Mouse (Mus musculus): ENCODE data around the gene Krtap11-1. TPM values are rescaled to one million over a fixed set of nuclear protein-coding genes. Genes with fewer than 3 reads are reported as not detected.

Krtap11-1 gene
- polyA plus RNA-seq (2015; fragmentation: Nextera tagmentation; extraction: Ambion mirVana) = not detected in 2 replicates

DNA sequence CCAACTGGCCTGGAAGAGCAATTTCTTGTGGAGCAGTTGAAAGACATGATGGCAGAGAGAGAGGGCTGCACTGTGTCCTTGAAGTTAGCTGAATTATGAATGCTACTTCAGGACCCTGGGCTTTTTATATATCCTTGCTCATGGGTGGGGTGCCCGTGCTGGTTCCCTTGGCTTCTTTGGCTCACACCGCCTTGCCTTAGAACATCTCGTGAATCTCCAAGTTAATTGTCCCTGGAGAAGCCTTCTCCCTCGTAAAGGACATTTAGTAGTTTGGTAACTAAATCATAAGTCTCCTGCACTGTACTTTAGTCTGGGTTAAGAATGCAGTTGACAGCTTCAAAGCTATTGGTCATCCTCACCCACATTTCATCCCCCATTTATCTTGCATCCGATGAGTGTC lies at the start of gene Krtap11-1:
TSS of gene Krtap11-1 (minus strand) at position 101 of the 400 bp plus-strand sequence.
- Histone ChIP-seq H3K4me2 (no peak within 1 kb of the TSS), H3K9me3 (no peaks in the 10 kb centered on the region), H3K4me1 (peaks cover 7% of the 10 kb centered on the region), H3K4me3 (no peak within 1 kb of the TSS), H3K27ac (replicated peaks) (no peak within 1 kb of the TSS), H3K9ac (no peak within 1 kb of the TSS), H3K27me3 (replicated peaks) (no peaks in the 10 kb centered on the region), H3K36me3 (no peaks in the 10 kb centered on the region)
- 77% methylated on average over 5 of the region's 5 CpGs for WGBS
- no peak for ATAC-seq (ENCODE audit: extremely low read depth, insufficient number of reproducible peaks, low FRiP score, low TSS enrichment)

GRCm38 (mm10) chr16:89618190-89618589 lies 47.2 kb upstream of the Krtap11-1 start:
- Histone ChIP-seq H3K4me1 (peaks cover 11% of the 10 kb centered on the region), H3K4me3 (no peak overlapping the region), H3K9me3 (no peaks in the 10 kb centered on the region), H3K27ac (replicated peaks) (no peak overlapping the region), H3K4me2 (no peak overlapping the region), H3K9ac (no peak overlapping the region), H3K36me3 (no peaks in the 10 kb centered on the region), H3K27me3 (replicated peaks) (no peaks in the 10 kb centered on the region)
- ATAC-seq (ENCODE audit: extremely low read depth, insufficient number of reproducible peaks, low FRiP score, low TSS enrichment) = no peak
- WGBS = 77% methylated on average over 7 of the region's 7 CpGs

- H3K4me3 ChIP-seq = no peak overlapping the region
- ATAC-seq (ENCODE audit: extremely low read depth, insufficient number of reproducible peaks, low FRiP score, low TSS enrichment) = no peak
- no peak overlapping the region for H3K27ac ChIP-seq (replicated peaks)
- H3K9me3 ChIP-seq = no peaks in the 10 kb centered on the region
- WGBS = 21% methylated on average over 3 of the region's 3 CpGs
- no peaks in the 10 kb centered on the region for H3K36me3 ChIP-seq
- no peaks in the 10 kb centered on the region for H3K27me3 ChIP-seq (replicated peaks)
- H3K4me1 ChIP-seq = peaks cover 11% of the 10 kb centered on the region
- no peak overlapping the region for H3K4me2 ChIP-seq
- H3K9ac ChIP-seq = no peak overlapping the region
Measured at GRCm38 (mm10) chr16:89617251-89617650, 46.3 kb upstream of the Krtap11-1 start.

DNA sequence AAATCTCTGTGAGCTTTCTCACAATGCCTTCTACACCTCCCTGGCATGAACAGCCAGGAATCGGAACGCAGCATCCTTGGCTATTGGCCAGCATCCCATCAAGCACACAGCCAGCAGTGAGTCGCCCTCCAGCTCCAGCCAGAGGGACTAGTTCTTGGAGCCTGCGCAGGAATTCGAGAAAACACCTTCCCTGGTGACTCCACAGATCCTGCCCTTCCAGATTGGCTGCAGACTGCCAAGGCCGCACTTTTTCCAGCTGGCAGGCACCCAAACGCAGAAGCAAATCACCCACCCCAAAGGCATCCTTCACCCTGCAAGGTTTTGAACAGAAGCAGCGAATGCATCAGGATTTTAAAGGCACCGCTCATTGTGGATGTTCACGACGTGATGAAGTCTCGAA lies 42.7 kb upstream of the Krtap11-1 start:
- Histone ChIP-seq H3K9me3 (no peaks in the 10 kb centered on the region), H3K9ac (no peak overlapping the region), H3K27me3 (replicated peaks) (no peaks in the 10 kb centered on the region), H3K4me1 (peaks cover 11% of the 10 kb centered on the region), H3K27ac (replicated peaks) (no peak overlapping the region), H3K4me2 (no peak overlapping the region), H3K4me3 (no peak overlapping the region), H3K36me3 (no peaks in the 10 kb centered on the region)
- no peak for ATAC-seq (ENCODE audit: extremely low read depth, insufficient number of reproducible peaks, low FRiP score, low TSS enrichment)
- 73% methylated on average over 12 of the region's 12 CpGs for WGBS

GRCm38 (mm10) chr16:89608791-89609185 lies 37.8 kb upstream of the Krtap11-1 start:
- Histone ChIP-seq H3K36me3 (no peaks in the 10 kb centered on the region), H3K27me3 (replicated peaks) (no peaks in the 10 kb centered on the region), H3K4me3 (no peak overlapping the region), H3K27ac (replicated peaks) (no peak overlapping the region), H3K9me3 (no peaks in the 10 kb centered on the region), H3K4me1 (no peaks in the 10 kb centered on the region; the same call in 1 of the 2 replicates), H3K4me2 (no peak overlapping the region), H3K9ac (no peak overlapping the region)
- ATAC-seq (ENCODE audit: extremely low read depth, insufficient number of reproducible peaks, low FRiP score, low TSS enrichment) = no peak
- WGBS = 70% methylated on average over 4 of the region's 4 CpGs

GRCm38 (mm10) chr16:89608161-89608790 lies 37.3 kb upstream of the Krtap11-1 start:
- Histone ChIP-seq H3K4me2 (no peak overlapping the region), H3K4me1 (no peaks in the 10 kb centered on the region), H3K27ac (replicated peaks) (no peak overlapping the region), H3K9ac (no peak overlapping the region), H3K9me3 (no peaks in the 10 kb centered on the region), H3K27me3 (replicated peaks) (no peaks in the 10 kb centered on the region), H3K36me3 (no peaks in the 10 kb centered on the region), H3K4me3 (no peak overlapping the region)
- ATAC-seq (ENCODE audit: extremely low read depth, insufficient number of reproducible peaks, low FRiP score, low TSS enrichment) = no peak
- WGBS = 86% methylated on average over 12 of the region's 12 CpGs

- Histone ChIP-seq H3K4me2 (no peak overlapping the region), H3K4me3 (no peak overlapping the region), H3K9me3 (no peaks in the 10 kb centered on the region), H3K9ac (no peak overlapping the region), H3K27me3 (replicated peaks) (no peaks in the 10 kb centered on the region), H3K36me3 (no peaks in the 10 kb centered on the region), H3K27ac (replicated peaks) (no peak overlapping the region), H3K4me1 (no peaks in the 10 kb centered on the region)
- WGBS = 78% methylated on average over 3 of the region's 3 CpGs
- ATAC-seq (ENCODE audit: extremely low read depth, insufficient number of reproducible peaks, low FRiP score, low TSS enrichment) = no peak
Measured at GRCm38 (mm10) chr16:89606951-89607350, 36.0 kb upstream of the Krtap11-1 start.

DNA sequence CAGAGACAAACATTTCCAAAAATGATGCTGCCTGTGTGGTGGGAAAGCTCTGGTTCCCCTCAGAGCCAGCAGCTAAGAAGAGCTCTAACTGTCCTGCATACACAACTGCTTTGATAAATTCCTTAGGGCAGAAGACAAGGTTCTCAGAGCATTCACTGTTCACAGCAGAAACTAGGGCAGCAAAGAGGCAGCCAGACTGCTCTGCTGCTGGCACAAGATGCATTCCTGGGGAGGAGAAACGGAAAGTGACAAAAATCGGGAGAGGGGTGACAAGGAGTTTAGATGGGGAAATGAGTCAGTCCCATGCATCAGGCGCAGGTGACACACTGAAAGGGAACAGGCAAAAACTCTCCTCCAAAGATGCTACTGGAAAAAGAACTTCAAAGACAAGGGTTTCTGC lies 16.2 kb upstream of the Krtap11-1 start:
- peaks cover 22% of the 10 kb centered on the region for H3K4me1 ChIP-seq
- H3K9me3 ChIP-seq = peaks cover 6% of the 10 kb centered on the region
- no peaks in the 10 kb centered on the region for H3K27me3 ChIP-seq (replicated peaks)
- no peak overlapping the region for H3K27ac ChIP-seq (replicated peaks)
- no peak overlapping the region for H3K4me2 ChIP-seq
- no peak overlapping the region for H3K9ac ChIP-seq
- 40% methylated on average over 3 of the region's 3 CpGs for WGBS
- no peak overlapping the region for H3K4me3 ChIP-seq
- H3K36me3 ChIP-seq = no peaks in the 10 kb centered on the region
- no peak for ATAC-seq (ENCODE audit: extremely low read depth, insufficient number of reproducible peaks, low FRiP score, low TSS enrichment)

DNA sequence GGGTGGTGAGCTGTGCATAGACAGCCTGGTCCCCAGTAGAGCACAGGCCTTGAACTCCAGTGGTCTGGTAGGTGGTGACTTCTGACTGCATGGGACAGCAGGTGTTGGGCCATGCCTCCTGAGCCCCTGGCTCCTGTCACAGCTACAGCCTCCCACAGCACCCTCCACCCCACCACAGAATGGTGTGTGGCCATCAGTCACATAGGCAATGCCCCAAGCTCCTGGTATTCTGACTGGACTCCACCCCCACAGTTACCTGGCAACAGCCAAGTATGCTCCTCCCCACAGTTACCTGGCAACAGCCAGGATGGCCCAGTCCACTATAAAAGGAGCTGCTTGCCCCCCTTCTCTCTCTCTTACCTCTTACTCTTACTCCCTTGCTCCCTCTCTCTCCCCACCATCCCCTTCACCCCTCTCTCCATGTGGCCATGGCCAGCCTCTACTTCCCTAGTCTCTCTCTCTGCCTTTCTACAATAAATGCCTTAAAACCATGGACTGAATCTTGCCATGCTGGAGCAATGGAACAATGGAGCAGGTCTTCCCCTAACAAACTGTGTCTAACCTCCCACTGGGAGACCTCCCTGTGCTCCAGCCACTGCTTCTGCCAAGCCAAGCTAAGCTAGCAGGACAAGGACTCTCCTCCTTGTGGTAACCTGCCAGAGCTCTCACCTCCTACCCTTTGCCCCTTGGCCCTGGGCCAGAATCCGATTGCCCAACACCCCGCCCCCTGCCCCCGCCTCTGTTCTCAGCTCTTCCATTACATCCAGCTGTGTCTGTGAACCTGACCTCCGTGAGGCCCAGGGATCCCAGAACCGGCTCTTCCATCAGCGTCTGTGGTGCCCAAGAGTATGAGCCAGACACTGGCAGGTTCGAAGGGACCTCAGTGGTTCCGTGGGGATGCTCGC lies 14.9 kb upstream of the Krtap11-1 start:
- H3K36me3 ChIP-seq = no peaks in the 10 kb centered on the region
- no peak overlapping the region for H3K27ac ChIP-seq (replicated peaks)
- no peak overlapping the region for H3K4me2 ChIP-seq
- H3K4me3 ChIP-seq = no peak overlapping the region
- no peak overlapping the region for H3K9ac ChIP-seq
- no peak for ATAC-seq (ENCODE audit: extremely low read depth, insufficient number of reproducible peaks, low FRiP score, low TSS enrichment)
- no peaks in the 10 kb centered on the region for H3K9me3 ChIP-seq
- 64% methylated on average over 9 of the region's 9 CpGs for WGBS
- no peaks in the 10 kb centered on the region for H3K27me3 ChIP-seq (replicated peaks)
- H3K4me1 ChIP-seq = peaks cover 22% of the 10 kb centered on the region

GRCm38 (mm10) chr16:89581658-89582057 lies 10.7 kb upstream of the Krtap11-1 start:
- Histone ChIP-seq H3K9me3 (no peaks in the 10 kb centered on the region), H3K27me3 (replicated peaks) (no peaks in the 10 kb centered on the region), H3K4me1 (peaks cover 14% of the 10 kb centered on the region), H3K9ac (no peak overlapping the region), H3K4me2 (no peak overlapping the region), H3K4me3 (no peak overlapping the region), H3K27ac (replicated peaks) (no peak overlapping the region), H3K36me3 (no peaks in the 10 kb centered on the region)
- 81% methylated on average over 2 of the region's 2 CpGs for WGBS
- no peak for ATAC-seq (ENCODE audit: extremely low read depth, insufficient number of reproducible peaks, low FRiP score, low TSS enrichment)

DNA sequence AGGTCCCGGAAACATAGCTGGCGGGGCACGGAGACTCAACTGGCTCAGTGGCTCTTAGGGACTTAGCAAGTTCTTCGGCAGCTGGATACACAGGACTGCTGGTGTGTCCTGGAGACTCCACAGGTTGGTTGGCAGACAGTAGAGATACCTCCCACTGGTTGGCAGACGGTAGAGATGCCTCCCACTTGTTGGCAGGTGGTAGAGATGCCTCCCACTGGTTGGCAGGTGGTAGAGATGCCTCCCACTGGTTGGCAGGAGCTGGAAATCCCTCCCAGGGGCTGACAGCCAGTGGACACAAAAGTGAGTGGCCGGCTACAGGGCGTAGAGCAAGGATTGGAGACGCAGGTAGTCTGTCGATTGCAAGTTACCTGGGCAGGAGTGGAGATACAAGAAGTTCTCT lies 467 bp downstream of the Krtap11-1 start:
- H3K4me3 ChIP-seq = no peak overlapping the region
- no peak overlapping the region for H3K27ac ChIP-seq (replicated peaks)
- ATAC-seq (ENCODE audit: extremely low read depth, insufficient number of reproducible peaks, low FRiP score, low TSS enrichment) = no peak
- peaks cover 7% of the 10 kb centered on the region for H3K4me1 ChIP-seq
- no peak overlapping the region for H3K4me2 ChIP-seq
- WGBS = 92% methylated on average over 9 of the region's 9 CpGs
- no peaks in the 10 kb centered on the region for H3K9me3 ChIP-seq
- H3K36me3 ChIP-seq = no peaks in the 10 kb centered on the region
- no peaks in the 10 kb centered on the region for H3K27me3 ChIP-seq (replicated peaks)
- no peak overlapping the region for H3K9ac ChIP-seq

Data from heart, embryonic 13.5 days (tissue).